Mouse (Mus musculus) small intestine, adult 2 months (tissue): ENCODE measurements around the gene Slc35e3.

Experiments used
- CTCF ChIP-seq: fragments of 200-500 bp; IDR thresholded peaks from 2 replicates; pipeline ENCODE4 v1.5.1; 2012; ENCODE audit warnings: low read depth, mild to moderate bottlenecking, control low read depth, inconsistent platforms, low read length, moderate library complexity, mixed read lengths; ENCODE audit not compliant: insufficient replicate concordance, insufficient read length; ENCODE audit errors: extremely low read depth
- POLR2A ChIP-seq: fragments of 200-500 bp; IDR thresholded peaks from 2 replicates; pipeline ENCODE4 v1.6.1; 2012; ENCODE audit warnings: low read depth, mild to moderate bottlenecking, control low read depth, inconsistent platforms, low read length, moderate library complexity

DNA sequence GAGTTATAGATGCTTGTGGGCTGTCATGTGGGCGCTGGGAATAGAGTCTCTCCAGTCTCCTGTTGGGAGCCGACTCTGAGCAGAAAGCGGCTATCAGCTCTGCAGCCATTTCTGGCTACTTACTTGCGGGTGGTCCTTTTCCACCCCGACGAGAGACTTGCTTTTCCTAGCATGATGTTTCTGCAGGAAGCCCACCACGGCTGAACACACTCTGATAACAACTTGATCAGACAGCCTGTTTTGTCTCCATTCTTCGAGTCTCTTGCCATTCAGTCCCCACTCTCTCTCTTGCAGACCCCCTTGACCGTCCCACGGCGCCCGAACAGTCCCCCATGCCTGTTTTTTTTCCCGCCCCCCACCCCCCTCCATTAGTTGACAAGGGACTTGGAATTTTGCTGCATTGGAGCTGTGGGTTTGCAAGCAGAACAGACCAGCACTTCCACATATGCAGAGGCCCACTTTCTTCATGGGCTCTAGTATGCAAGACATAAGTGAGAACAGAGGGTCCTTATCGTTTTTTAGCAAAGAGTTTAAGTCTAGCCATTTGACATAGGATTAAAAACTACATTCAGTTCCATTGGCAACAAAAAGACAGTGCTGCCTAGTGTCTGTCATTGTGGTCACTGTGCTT lies 13.1 kb downstream of the Slc35e3 start:
- TF ChIP-seq POLR2A (no peak), CTCF (no peak)
